Mouse (Mus musculus) urinary bladder, postnatal 25 days (tissue): Measurements from ENCODE around the gene Ccdc191.

ENCODE experiments used
- DNase-seq: peaks from one replicate; pipeline ENCODE4 v3.0.0; 2022; ENCODE audit warnings: low spot score

The Ccdc191 gene

DNA sequence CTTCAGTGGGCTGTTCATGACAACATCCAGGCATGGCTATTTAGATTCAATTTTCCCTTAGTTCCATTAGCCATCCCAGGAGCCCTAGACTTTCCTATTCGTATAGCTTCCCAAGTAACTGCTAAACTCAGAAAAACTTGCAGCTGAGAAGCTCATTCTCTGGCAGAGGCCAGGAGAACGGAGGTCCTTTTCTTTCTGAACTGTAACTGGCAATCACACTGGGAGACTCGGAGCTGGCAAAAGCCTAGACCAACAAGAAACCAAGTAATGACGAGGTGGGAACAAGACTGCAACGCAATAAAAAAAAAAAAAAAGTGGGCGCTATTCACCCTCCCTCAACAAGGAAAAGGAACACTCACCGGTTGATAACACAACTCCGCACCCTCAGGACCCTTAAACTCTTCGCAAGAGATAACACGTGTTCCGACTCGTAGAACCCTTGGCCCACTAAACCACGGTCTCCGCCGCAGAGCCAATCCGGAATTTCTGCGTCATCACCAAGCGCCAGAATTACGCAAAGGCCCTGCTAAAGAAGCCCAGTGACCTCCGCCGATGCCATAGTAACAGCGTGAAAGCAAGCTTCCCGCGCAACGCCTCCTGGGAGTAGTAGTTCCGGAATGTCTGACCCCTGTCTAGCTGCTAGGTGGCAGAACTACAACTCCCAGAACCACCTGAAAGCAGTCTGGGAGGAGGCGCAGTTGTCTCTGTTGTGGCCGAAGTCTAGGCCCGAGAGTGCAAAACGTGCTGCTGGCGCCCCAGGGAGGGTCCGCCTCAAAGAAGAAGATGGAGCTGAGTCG is at the start of gene Ccdc191:
Gene Ccdc191, plus strand, starts transcription at position 593 of the 797 bp plus-strand sequence.
- peak; percentile 97 for DNase-seq

DNA sequence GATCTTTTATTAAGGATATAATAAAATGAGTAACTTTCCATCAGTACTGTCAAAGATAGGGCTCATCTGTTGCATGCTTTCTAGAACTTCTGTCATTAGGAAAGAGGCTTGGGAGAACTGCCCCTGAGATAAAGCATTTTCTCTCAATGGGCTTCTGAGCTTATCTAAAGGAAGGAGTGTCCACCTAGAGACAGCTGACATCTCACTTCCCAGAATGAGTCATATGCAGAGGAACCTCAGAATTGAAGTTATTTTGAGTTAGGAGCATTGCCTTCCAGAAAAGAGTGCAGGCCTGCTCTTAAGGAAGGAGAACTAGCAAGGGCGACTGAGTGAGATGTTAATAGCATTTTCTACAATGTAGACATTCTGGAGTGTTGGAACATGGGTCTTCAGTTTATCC is 48.4 kb upstream of the Ccdc191 start:
- no peak for DNase-seq

DNA sequence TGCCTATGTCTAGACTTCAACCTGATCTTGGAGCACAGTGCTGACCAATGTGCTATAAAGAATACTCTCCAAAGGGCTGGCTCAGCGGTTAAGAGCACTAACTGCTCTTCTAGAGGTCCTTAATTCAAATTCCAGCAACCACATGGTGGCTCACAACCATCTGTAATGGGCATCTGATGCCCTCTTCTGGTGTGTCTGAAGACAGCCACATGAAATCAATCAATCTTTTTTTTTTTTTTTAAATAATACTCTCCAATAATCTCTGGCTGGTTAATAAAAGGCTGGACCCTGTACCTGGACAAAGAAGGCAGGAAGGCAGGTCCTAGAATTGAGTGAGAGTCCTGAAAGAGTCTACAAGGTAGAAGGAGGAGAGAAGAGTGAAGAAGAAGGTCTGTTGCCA is 39.8 kb upstream of the Ccdc191 start:
- no peak for DNase-seq

DNA sequence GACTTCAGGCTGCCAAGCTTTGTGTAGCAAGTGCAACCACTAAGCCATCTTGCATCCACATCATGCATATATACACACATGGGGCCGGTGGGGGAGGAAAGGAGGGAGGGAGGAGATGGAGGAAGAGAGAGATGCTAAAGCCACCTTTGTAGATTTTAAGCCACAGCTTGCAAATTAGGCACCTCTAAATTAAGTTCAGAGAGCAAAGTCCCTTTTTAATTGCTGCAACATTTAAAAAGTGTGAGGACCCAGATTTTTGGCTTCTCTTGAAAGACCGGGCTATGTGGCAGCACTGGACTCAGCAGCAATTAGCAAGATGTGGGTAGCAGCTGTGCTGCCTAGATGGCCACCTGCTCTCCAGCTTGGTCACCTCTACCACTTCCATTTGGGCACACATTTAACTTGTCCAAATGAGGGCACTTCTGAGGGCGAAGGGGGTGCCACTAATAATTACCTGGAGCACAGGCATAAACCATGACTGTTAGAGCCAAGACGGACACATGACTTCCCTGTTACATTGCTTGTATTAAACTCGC is 30.6 kb upstream of the Ccdc191 start:
- no peak for DNase-seq

DNA sequence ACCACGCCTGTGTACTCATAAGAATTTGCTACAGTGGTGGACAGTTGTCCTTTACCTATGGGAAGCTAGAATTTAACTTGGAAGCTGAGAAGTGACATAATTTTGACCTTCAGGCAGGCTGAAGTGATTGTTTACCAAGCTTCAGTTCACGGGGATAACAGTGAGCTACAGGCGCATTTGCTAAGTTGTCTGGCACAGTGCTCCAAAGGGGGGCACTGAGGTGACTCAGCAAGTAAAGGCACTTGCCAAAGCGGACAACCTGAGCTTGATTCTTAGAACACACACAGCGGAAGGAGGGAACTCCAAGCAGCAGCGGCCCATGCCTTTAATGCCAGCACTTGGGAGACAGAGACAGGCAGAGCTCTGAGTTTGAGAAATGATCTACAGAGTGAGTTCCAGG is 29.0 kb upstream of the Ccdc191 start:
- DNase-seq, result no peak

DNA sequence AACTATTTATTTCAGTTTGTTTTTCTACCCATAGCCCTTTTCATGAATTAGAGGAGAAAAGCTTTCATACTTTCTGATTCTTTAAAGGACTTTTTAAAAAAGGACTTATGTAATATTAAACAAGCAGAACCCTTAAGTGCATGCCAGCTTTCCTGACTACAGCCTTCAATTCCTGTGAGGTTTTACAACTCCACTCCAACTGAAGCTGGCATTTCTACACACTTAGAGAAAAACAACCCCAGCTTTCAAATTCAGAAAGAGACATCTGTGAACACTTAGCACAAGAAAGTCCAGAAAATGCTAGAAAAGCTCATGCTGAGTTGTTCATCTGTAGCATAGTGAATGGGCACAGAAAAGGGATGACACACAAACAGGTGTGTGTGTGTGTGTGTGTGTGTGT is 19.8 kb upstream of the Ccdc191 start:
- no peak for DNase-seq

DNA sequence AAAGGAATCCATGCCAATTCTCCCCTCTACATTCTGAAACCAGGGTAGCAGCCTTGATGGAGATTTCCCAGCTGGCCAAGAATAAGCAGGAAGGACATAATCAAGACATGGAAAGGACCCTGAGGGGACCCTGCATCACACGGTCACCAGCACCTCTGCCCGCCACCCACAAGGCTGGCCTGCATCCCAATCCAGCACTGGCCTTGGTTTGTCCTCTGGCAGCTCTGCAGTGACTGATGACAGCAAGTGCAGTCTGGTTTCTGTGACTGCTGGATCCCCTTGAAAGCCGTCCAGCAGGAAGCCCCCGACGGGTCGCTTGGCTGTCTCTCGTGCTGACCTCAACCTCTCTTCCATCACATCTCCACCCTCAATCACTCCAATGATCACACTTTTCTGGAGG is 18.2 kb upstream of the Ccdc191 start:
- DNase-seq, result no peak

DNA sequence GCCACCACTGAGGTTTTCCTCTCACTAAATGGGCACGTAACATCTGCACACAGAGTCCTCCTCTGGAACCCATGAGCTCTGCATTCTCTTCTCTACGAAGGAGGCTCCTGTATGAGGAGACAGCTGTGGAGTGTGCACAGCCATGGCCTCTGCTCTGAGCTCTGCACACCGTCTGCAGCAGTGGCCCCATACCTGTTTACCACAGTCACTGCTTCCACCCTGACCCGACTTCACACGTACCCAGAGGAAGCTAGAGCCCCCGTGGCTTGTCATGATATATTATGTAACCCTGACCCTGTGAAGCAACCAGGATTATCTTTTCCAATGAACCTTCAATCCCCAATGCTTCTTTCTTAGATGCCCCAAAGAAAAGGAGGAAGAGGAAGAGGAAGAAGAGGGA is 9.8 kb upstream of the Ccdc191 start:
- no peak for DNase-seq

DNA sequence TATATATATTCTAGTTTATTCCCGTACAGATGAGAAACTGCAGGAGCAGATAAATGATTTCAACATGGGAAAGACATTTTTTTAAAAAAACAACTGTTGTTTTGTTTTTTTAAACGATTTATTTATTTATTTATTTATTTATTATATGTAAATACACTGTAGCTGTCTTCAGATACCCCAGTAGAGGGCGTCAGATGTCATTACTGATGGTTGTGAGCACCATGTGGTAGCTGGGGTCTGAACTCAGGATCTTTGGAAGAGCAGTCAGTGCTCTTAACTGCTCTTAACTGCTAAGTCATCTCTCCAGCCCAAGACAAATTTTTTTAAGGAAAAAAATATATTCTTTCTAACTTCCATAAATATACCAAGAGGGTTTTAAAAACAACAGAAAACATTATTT is 8.0 kb upstream of the Ccdc191 start:
- no peak for DNase-seq

DNA sequence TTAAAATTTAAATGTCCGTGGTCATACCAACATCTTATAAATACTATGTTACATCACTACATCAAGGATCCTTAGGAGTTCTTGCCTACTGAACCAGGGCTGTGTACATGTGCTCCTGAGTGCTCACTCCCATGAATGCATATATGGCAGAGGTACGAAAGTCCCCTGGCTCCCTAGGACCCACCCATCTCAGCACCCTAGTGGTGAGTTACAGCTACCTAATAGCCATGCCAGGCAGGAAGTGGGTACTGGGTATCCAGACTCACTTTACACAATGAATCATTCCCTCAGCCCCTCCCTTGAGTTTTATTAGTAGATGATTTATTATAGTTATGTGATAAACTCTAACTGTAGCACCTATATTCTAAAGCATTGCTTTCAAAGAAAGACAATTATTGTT is 7.3 kb upstream of the Ccdc191 start:
- no peak for DNase-seq

DNA sequence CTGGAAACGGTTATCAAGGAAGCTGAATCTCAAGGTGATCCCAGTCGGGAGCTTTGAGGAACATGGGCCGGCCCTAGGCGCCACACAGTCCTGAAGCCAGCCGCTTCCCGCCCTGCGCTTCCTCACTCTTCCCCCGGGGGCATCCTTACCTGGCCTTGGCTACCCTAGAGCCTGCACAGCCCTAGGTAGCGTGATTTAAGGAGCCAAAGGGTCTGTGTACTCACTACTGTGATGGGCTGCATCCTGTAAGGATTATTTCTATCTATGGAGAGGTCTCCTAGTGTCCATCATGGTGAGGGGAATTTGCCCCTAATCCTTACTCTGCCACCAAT is 371 bp downstream of the Ccdc191 start:
- DNase-seq, result no peak

DNA sequence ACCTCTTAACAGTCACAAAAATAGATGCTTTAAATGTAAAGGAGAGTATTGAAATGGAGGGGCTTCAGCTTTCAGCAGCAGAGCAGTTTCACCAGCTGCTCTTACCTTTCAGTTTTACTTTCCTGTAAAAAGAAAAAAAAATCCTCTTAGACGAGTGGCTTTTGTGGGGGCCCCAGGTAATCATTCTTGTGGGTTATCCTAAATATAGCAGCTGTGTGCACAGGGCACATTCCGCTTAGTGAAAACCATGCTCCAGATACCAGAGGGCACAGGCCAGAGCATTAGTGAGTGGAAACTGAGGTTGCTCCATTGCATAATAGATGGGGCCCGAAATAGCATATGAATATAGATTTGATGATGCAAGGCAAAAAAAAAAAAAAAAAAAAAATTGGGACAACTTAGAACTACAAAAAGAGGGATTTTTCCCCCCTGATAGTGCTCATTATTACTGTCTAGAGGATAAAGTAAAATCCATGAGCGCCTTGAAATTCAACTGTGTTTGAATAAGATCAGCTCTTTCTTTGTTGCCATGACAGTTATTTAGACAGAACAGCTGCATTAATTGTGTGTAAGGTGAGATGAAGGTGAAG is 1.2 kb downstream of the Ccdc191 start:
- DNase-seq, result no peak

DNA sequence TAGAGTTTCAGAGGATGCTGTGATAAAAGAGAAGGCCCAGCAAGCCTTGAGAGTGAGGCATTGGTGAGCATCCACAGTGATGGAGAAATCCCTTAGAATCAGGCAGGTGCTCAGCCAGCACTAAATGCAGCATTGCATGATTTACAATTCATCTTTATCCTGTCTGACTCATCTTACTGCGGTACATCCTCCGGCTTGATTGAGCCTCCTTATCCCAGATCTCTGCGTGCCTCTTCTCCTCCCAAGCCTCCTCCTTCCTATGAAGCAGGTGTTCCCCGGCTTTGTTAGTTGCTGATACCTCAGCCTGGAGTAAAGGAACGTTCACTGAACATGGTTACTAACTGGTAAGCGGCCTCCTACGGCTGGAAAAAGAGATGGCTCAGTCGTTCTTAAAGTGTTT is 4.9 kb downstream of the Ccdc191 start:
- DNase-seq, result no peak

DNA sequence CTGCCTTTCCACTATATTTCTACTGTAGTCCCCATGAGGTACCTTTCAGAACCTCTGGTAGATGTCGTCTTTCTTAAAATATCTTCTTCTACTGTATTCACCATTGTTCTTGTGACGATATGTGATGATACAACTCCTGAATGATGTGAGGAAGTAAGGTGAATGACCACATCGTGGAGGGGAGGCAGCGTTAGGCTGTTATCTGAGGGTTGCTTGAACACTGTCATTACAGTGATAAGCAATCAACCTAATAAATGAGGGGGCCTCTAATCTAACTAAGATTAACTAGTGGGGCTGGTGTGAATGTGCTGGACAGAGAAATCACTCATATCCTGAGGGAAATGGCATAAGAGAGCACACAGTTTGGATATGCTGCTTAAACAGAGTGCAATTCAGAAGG is 10.5 kb downstream of the Ccdc191 start:
- no peak for DNase-seq

DNA sequence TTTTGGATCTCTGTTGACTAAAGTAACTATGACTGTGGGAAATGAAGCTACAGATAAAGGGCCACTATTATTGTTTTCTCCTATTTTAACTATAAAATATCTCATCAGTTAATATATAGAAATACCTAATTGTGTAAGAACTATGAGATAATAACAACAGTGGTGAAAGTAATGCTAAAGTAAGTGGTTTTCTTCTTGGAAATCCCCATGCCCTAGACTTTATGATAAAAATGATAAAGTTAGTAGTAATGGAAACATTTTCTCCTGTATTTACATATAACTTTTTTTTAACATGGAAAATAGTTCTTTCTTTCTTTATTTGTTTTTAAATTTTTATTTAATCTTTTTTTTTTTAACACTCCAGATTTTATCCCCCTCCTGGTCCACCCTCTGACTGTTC is 11.0 kb downstream of the Ccdc191 start:
- DNase-seq, result no peak

DNA sequence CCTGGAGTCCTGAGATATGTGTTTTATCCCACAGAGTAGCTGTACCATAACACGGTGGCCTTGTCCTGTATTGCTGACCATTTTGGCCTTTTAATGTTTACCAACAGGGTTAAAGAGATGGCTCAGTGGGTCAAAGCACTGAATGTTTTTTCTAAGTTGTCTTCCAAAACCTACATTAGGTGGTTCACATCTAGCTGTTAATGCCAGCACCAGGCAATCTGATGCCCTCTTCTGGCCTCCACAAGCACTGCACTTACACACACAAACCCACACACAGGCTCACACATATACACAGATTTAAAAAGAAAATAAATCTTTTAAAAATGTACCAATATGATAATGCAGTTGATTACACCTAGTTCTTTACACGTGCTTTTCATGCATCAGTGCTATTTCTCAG is 19.3 kb downstream of the Ccdc191 start:
- no peak for DNase-seq

DNA sequence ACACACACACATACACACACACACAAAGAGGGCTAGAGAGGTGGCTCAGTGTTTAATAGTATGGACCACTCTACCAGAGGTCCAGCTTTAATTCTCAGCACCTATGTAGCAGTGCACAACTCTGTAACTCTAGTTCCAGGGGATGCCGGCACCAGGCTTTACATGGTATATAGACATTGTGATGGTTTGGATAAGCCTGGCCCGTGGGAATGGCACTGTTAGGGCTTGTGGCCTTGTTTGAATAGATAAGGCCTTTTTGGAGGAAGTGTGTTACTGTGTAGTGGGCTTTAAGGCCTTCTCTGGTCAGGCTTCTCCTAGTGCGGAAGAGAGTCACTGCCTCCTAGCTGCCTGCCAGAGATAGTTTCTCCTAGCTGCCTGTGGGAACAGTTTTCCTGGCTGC is 29.3 kb downstream of the Ccdc191 start:
- DNase-seq, result no peak

DNA sequence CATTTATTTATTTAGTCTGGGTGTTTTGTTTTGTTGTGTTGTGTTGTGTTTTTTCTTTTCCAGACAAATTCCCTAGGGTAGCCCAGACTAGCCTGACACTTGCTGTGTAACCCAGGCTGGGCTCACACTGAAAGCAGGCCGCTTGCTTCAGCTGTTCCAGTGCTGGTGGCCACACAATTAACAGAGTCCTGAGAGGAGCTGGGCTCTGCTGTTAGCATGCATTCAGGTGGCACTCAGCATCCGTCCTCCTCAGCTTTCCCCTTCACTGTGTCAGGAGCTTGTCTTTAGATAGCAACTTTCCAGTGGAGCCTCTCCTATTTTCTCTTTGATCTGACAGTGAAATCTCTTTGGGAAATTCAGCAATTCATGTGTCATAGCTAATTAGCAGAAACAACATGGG is 32.4 kb downstream of the Ccdc191 start:
- no peak for DNase-seq

DNA sequence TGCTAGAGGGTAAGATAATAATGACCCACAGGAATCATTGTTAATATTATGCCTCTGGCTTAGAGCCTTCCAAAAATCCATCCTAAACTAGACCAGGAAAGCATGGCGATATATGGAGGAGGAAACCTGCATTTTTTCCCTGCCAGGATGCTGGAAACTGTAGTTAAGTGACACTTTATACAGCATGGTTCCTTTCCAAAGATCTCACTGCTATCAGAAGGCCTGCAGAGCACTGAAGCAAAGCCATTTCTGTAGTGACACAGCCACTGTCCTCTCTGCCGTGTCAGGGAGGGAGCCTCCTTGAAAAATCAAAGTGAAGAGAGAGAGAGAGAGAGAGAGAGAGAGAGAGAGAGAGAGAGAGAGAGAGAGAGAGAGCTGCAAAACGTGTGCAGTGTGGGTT is 33.0 kb downstream of the Ccdc191 start:
- no peak for DNase-seq

DNA sequence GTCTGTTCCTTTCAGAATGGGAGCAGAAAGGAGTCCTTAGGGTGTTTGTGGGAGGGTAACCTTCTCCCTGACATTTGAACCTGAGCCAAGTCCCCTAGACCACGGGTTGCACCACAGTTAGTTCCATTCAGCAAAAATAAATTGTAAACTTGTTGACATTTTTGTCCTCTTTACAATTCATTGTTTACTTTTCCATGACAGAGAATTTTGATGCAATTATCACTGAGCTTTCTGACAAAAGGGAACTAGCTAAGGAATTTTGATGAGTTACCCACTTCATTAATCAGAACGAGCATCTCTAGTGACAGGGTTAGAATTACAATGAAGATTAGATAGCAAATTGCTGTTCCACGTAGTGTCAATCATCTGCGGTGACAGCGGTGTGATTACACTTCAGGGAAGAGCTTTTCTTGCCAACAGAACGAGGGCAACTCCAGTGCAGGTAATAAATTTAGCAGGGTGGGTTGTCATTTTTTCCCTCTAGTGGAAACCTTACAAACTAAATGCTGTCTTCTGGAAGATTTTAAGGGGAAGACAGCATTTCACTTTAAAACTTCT is 35.5 kb downstream of the Ccdc191 start:
- no peak for DNase-seq

DNA sequence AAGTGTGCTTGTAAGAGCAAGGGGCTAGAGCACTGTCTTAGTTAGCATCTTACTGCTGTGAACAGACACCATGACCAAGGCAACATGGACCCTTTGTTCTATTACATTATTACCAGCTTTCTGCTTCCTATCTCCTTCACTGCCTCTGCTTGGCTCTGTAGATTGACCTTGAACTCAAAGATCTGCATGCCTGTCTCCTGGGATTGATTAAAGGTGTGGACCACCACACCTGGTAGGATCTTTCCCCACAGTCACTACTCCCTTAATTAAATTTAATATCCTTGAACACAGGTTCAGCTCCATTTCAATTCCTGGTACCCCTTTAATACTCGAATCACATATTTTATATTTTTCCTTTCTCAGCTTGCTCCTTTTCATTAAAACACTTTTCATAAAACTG is 36.2 kb downstream of the Ccdc191 start:
- no peak for DNase-seq

DNA sequence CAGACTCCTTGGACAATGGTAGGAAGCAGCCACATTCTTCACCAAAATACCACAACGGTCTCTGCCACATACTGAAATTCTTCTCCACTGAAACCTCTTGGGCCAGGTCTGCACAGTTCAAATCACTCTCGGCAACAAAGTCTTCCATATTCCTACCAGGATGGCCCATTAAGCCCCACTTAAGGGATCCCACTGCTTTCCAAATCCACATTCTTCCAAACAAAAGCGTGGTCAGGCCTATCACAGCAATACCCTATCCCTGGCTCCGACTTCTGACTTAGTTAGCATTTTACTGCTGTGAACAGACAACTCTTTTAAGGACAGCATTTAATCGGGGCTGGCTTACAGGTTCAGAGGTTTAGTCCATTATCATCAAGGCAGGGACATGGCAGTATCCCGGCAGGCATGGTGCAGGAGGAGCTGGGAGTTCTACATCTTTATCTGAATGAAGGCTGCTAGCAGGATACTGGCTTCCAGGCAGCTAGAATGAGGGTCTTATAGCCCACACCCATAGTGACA is 36.8 kb downstream of the Ccdc191 start, which contains the start of gene Qtrt2:
Gene Qtrt2, minus strand, starts transcription at position 469 of the 519 bp plus-strand sequence.
- no peak for DNase-seq

DNA sequence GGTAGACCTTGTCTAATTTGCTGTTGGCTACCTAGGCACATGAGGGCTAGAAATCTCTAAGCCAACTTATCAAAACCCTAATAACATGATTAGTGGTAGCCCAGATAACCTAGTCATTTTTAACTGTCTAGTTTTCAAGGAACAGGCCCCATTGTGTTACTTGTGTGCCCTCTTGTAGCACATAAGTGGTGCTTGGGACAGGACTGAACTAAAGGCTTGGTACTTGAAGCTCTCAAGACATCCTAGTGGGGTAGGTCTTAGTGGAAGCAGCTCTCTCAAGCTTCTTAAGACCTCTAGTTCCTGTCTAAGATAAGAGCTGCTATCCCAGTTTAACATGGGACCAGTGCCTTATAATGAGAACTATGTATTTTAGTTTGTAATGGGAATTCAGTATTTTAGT is 41.0 kb downstream of the Ccdc191 start:
- DNase-seq, result no peak
